Mouse (Mus musculus) heart, adult 2 months (tissue): ENCODE data around the gene Rab8b. TPM values are rescaled to one million over a fixed set of nuclear protein-coding genes. Genes with fewer than 3 reads are reported as not detected.

Experiments used
- DNase-seq, 2 experiments: peaks; one replicate each; pipeline ENCODE4 v3.0.0; 2021
- H3K27ac ChIP-seq: fragments of 200-600 bp; 2 replicates; pipeline ENCODE4 v1.8.1; 2022
- H3K27me3 ChIP-seq: fragments of 200-500 bp; 2 replicates; pipeline ENCODE4 v1.6.1; 2012; ENCODE audit warnings: mild to moderate bottlenecking, low read length, inconsistent platforms, mixed read lengths; ENCODE audit not compliant: control insufficient read depth, insufficient read depth
- H3K36me3 ChIP-seq: fragments of 200-500 bp; 2 replicates; pipeline ENCODE4 v1.6.1; 2012; ENCODE audit warnings: low read length, inconsistent platforms; ENCODE audit not compliant: control insufficient read depth, insufficient read depth
- H3K4me1 ChIP-seq: fragments of 200-500 bp; 2 replicates; pipeline ENCODE4 v1.6.1; 2011; ENCODE audit warnings: low read length; ENCODE audit not compliant: control insufficient read depth, insufficient read depth
- H3K4me3 ChIP-seq: fragments of 200-600 bp; 2 replicates; pipeline ENCODE4 v1.8.1; 2022
- H3K79me2 ChIP-seq: fragments of 200-500 bp; replicated peaks from 2 replicates; pipeline ENCODE4 v1.6.1; 2012; ENCODE audit warnings: mild to moderate bottlenecking, inconsistent platforms, low read length, moderate library complexity, mixed read lengths; ENCODE audit not compliant: control insufficient read depth, insufficient read depth
- H3K9ac ChIP-seq: fragments of 200-500 bp; 2 replicates; pipeline ENCODE4 v1.6.1; 2012; ENCODE audit warnings: low read depth, mild to moderate bottlenecking, control low read depth, inconsistent platforms, low read length, mixed read lengths
- CTCF ChIP-seq: fragments of 200-600 bp; IDR thresholded peaks from 2 replicates; pipeline ENCODE4 v1.8.1; 2022; ENCODE audit warnings: antibody characterized with exemption, mild to moderate bottlenecking, moderate library complexity
- EP300 ChIP-seq: fragments of 200-500 bp; IDR thresholded peaks from 2 replicates; pipeline ENCODE4 v1.6.1; 2011; ENCODE audit warnings: low read depth, low read length, control low read depth; ENCODE audit not compliant: insufficient read depth
- POLR2A ChIP-seq: fragments of 200-500 bp; IDR thresholded peaks from 2 replicates; pipeline ENCODE4 v1.6.1; 2011; ENCODE audit warnings: mild to moderate bottlenecking, low read depth, low read length, control low read depth; ENCODE audit not compliant: insufficient read depth
- WGBS: fragments of 180-500 bp; shearing (Covaris S2); methylation state at CpG from one replicate; pipeline ENCODE4 v1.1.7; 2018; 5-methylcytosine and 5-hydroxymethylcytosine counted together
- intact Hi-C: fragments of 180-260 bp; cut with DNase I; formaldehyde crosslinking; loops from one replicate; pipeline ENCODE4 v1.15.1; 2025
- polyA plus RNA-seq: library from polyadenylated mRNA; depleted of rRNA; stranded (reverse); fragments of >200 nt; gene quantifications from 2 replicates; pipeline ENCODE4 v1.2.3, GENCODE M21; 2012
- total RNA-seq, 2 experiments: library from RNA; stranded (reverse); gene quantifications; 2 replicates each; pipeline ENCODE4 v1.2.3; 2021

The Rab8b gene
- total and polyA plus RNA-seq, 3 experiments, result 5.5 to 9.8 (median 8.5) TPM

DNA sequence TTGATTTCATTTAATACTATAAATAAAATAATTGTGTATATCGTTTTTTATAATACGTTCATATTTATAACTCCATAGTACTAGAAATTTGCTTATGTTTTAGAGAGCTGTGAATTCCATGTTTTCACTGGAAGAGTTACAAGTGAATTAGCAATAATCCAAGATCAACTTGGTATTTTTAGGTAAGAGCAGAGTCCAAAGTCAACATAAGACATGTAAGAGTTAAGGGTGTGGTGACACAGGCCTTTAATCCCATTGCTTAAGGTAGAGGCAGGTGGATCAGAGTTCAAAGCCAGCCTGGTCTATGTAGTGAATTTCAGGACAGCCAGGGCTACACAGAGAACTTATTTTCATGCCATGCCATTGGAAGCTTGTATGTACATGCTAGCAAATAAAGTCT is 29.0 kb upstream of the Rab8b start:
- DNase-seq, result no peak
- intact Hi-C loops, result no loop called here
- Histone ChIP-seq H3K27me3 (no peaks in the 10 kb centered on the region), H3K27ac (no peak overlapping the region), H3K4me1 (no peaks in the 10 kb centered on the region; the same call in 1 of the 2 replicates), H3K79me2 (no peaks in the 10 kb centered on the region), H3K4me3 (no peak overlapping the region), H3K9ac (no peak overlapping the region), H3K36me3 (peaks cover 7% of the 10 kb centered on the region)
- WGBS, result 94% methylated on average over 2 of the region's 2 CpGs
- TF ChIP-seq EP300 (no peak), POLR2A (no peak), CTCF (no peak)

DNA sequence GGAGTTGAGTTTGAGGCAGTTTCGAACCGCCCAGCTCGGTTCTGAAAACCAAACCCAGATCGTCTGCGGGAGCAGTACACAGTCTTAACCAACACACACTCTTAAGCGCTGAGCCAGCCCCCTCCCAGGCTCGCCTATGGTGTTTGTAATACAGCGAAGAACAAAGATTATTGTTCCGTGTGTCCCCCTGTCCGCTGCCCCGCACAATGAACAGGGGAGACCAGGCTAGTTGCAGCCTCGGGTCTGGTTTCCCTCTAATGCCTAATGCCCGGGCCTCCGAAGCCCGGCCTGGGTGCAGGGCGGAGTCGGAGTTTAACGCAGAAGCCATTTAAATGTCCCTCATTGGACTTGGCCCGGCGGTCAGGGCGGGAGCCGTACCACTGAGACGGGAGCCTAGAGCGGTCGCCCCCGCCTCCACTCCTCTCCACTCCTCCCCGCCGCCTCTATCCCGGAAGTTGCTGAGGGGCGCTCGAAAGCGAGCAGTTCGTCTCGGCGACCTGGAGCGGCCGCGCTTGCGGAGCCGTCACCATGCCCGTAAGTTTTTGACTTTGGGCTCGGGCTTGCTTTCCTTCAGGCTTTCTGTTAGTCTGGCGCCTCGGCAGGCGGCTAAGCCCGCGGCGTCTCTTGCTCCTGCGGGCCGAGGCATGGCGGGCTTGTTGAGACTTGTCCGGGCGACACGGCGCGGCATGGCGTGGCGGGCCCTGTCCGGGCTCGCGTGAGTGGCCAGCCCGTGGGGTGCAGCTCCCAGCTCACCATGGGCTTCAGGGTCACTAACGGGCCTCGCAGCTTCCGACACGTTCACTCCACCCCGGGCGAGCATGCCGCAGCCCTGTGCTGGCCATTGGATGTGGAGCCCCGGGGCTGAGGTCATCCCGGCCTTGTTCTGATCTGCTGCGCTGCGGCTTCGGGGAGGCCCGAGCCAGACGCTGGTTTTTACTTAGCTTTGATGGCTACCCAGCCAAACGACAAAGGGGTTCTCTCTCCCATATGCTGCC is 26.5 kb upstream of the Rab8b start, which contains the start of gene Rps27l:
Rps27l (plus strand) TSS at position 440 of the 995 bp plus-strand sequence.
- Histone ChIP-seq H3K27me3 (no peaks in the 10 kb centered on the region), H3K4me3 (peak within 1 kb of the TSS; percentile 91), H3K36me3 (peaks cover 7% of the 10 kb centered on the region), H3K4me1 (no peaks in the 10 kb centered on the region; the same call in 1 of the 2 replicates), H3K27ac (peak within 1 kb of the TSS; percentile 98), H3K79me2 (no peaks in the 10 kb centered on the region), H3K9ac (peak within 1 kb of the TSS; percentile 87)
- intact Hi-C loops, result loop anchor here (2.0 kb wide), 2 partner anchors 27 to 29 kb away; partner anchors contain the start of genes Lactb and Rab8b
- under 1% methylated on average over 77 of the region's 77 CpGs for WGBS
- TF ChIP-seq CTCF (peak; percentile 19; the same call in 1 of the 2 replicates), EP300 (no peak; the same call in 1 of the 2 replicates), POLR2A (peak; percentile 90)
- peak; percentile 96 for DNase-seq

DNA sequence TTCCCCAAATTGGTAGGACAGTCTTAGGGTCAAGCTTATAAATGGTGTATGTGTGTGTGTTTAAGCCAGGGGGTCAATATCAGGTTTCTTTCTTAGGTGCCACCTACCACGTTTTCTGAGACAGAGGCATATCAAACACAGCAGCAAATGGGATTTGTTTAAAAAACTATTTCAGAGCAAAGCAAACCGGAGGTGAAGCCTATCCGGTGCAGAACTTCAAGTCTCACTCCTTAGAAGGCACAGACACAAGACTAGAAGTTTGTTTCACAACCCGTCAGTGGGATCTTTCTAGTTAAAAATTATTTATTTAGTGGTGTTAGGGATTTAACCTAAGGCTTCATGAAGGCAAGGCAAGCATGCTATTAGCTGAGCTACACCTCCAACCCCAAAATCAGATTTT is 25.7 kb upstream of the Rab8b start:
- WGBS, result 20% methylated on average over 4 of the region's 4 CpGs
- H3K9ac ChIP-seq, result peak overlapping the region; percentile 83
- H3K4me1 ChIP-seq, result no peaks in the 10 kb centered on the region; the same call in 1 of the 2 replicates
- intact Hi-C loops, result loop anchor here (2.0 kb wide), 1 partner anchor 26 kb away; the partner anchor contains the start of gene Rab8b
- no peaks in the 10 kb centered on the region for H3K27me3 ChIP-seq
- H3K27ac ChIP-seq, result peak overlapping the region; percentile 98
- no peak for DNase-seq
- peak overlapping the region; percentile 91 for H3K4me3 ChIP-seq
- TF ChIP-seq POLR2A, result no peak
- no peak for TF ChIP-seq EP300
- TF ChIP-seq CTCF, result no peak
- peaks cover 7% of the 10 kb centered on the region for H3K36me3 ChIP-seq
- no peaks in the 10 kb centered on the region for H3K79me2 ChIP-seq

DNA sequence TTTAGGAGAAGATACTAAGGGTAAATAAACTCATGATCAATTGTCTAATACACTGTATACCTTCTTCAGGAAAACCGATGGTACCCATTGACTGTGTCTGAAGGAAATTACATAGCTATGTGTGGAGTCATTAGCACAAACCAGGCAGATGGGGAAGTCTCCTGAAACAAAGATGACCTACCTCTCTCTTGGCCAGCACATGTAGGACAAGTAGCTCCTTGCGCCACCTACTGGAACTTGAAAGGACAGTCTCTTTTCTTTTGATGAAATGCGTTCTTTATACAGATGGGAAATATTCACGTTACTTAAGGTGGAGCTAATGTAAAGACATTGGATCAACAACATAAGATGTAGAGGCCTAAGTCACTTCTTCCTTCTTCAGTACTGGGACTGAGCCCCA is 19.3 kb upstream of the Rab8b start:
- H3K9ac ChIP-seq, result no peak overlapping the region
- H3K36me3 ChIP-seq, result no peaks in the 10 kb centered on the region
- no peak overlapping the region for H3K4me3 ChIP-seq
- DNase-seq, result no peak
- intact Hi-C loops, result loop anchor here (1.0 to 5.0 kb wide), 3 partner anchors 82 to 290 kb away; partner anchors contain the start of gene Aph1c
- no peaks in the 10 kb centered on the region for H3K79me2 ChIP-seq
- H3K4me1 ChIP-seq, result no peaks in the 10 kb centered on the region; the same call in 1 of the 2 replicates
- H3K27me3 ChIP-seq, result no peaks in the 10 kb centered on the region
- WGBS, result 5% methylated on average over 4 of the region's 4 CpGs
- TF ChIP-seq CTCF, result peak; percentile 91
- no peak for TF ChIP-seq POLR2A
- no peak overlapping the region for H3K27ac ChIP-seq

DNA sequence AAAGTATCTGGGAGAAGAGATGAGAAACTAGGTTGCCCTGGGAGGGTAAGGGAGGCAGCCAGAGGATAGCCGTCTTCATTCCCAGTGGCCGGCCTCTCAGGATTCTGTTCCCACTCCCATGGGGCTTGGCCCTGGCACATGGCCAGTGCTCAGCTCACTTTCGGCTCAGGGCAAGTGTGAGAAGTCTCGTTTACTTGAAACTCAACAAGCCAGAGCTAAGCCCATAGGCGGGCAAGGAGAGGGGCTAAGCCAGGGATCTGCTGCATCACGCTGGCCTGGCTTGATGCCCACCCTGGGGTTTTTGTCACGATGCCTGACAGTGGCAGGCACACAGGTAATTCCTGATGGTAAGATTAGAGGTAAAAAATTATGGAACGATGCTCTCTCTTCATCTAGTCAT is 18.0 kb upstream of the Rab8b start:
- Histone ChIP-seq H3K4me3 (no peak overlapping the region), H3K4me1 (no peaks in the 10 kb centered on the region; the same call in 1 of the 2 replicates), H3K79me2 (no peaks in the 10 kb centered on the region), H3K27ac (no peak overlapping the region), H3K9ac (no peak overlapping the region), H3K27me3 (no peaks in the 10 kb centered on the region), H3K36me3 (no peaks in the 10 kb centered on the region)
- WGBS, result 46% methylated on average over 8 of the region's 8 CpGs
- TF ChIP-seq CTCF (no peak), EP300 (no peak), POLR2A (no peak)
- intact Hi-C loops, result loop anchor here (5.0 kb wide), 2 partner anchors 80 to 105 kb away; partner anchors contain the start of gene Aph1c
- DNase-seq, result peak; percentile 35 to 51
